Mouse (Mus musculus): ENCODE results near the gene Rem1. TPM values are rescaled to one million over a fixed set of nuclear protein-coding genes. Genes with fewer than 3 reads are reported as not detected.

Rem1 gene
- polyA plus RNA-seq, 1 experiment: 9.8 TPM

DNA sequence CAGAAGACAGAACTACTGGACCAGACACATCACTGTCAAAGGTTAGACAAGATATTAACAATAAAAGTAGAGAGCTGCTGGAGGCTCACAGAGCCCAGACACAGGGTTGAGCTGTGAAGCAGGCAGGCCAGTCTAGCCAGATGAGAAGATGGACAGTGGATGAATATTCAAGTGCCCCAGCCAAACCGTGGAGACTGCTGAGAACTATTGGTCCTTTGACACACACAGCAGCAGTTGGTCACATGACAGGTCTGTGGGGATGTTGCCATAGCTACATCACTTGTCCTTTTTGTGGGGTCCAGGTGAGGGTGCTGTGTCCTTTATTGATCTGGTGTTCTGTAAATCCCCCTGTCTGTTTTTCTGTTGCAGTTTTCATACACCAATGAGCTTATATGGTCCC is 1.5 kb upstream of the Rem1 start:
- no peak for DNase-seq (ENCODE audit: low read depth in 1 of 2, low spot score in 2 of 2)
- TF ChIP-seq CTCF (IDR thresholded peaks at IDR 0.05; ENCODE audit: extremely low read depth, insufficient read depth, insufficient read length, insufficient replicate concordance): no peak
- no peak for TF ChIP-seq POLR2A (IDR thresholded peaks at IDR 0.05; ENCODE audit: low read depth, low read length)
- no peaks in the 10 kb centered on the region; the same call in 1 of the 2 replicates for H3K4me1 ChIP-seq (ENCODE audit: control insufficient read depth, insufficient read depth, insufficient read length)
- no peaks in the 10 kb centered on the region for H3K36me3 ChIP-seq (ENCODE audit: control insufficient read depth, insufficient read depth, low read length)
- H3K27me3 ChIP-seq (ENCODE audit: control insufficient read depth, insufficient read depth, low read length): peaks cover 6% of the 10 kb centered on the region
- 44% methylated on average over 1 of the region's 1 CpGs for WGBS
- no peak overlapping the region for H3K4me3 ChIP-seq (ENCODE audit: extremely low read depth, insufficient read depth, insufficient read length)
- H3K27ac ChIP-seq (ENCODE audit: insufficient read depth, low read length): no peak overlapping the region

DNA sequence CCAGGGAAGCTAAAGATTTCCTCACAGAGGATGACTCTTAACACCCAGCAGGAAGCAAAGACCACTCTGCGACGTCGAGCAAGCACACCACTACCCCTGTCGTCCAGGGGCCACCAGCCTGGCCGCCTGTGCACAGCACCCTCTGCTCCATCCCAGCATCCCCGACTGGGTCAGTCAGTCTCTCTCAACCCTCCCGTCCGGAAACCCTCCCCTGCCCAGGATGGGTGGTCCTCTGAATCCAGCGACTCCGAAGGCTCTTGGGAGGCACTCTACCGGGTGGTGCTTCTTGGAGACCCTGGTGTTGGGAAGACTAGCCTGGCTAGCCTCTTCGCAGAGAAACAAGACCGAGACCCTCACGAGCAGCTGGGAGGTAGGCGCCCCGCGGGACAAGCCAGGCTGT is 1.3 kb downstream of the Rem1 start:
- no peak for DNase-seq (ENCODE audit: low read depth in 1 of 2, low spot score in 2 of 2)
- Histone ChIP-seq H3K4me1 (ENCODE audit: control insufficient read depth, insufficient read depth, insufficient read length) (no peaks in the 10 kb centered on the region), H3K36me3 (ENCODE audit: control insufficient read depth, insufficient read depth, low read length) (no peaks in the 10 kb centered on the region), H3K4me3 (ENCODE audit: extremely low read depth, insufficient read depth, insufficient read length) (peak overlapping the region; percentile 20; the same call in 1 of the 2 replicates), H3K27me3 (ENCODE audit: control insufficient read depth, insufficient read depth, low read length) (peaks cover 6% of the 10 kb centered on the region), H3K27ac (ENCODE audit: insufficient read depth, low read length) (no peak overlapping the region)
- WGBS: 65% methylated on average over 17 of the region's 17 CpGs
- no peak for TF ChIP-seq CTCF (IDR thresholded peaks at IDR 0.05; ENCODE audit: extremely low read depth, insufficient read depth, insufficient read length, insufficient replicate concordance)
- no peak for TF ChIP-seq POLR2A (IDR thresholded peaks at IDR 0.05; ENCODE audit: low read depth, low read length)

- Histone ChIP-seq H3K36me3 (ENCODE audit: control insufficient read depth, insufficient read depth, low read length) (no peaks in the 10 kb centered on the region), H3K4me1 (ENCODE audit: control insufficient read depth, insufficient read depth, insufficient read length) (no peaks in the 10 kb centered on the region), H3K27ac (ENCODE audit: insufficient read depth, low read length) (no peak overlapping the region), H3K4me3 (ENCODE audit: extremely low read depth, insufficient read depth, insufficient read length) (no peak overlapping the region), H3K27me3 (ENCODE audit: control insufficient read depth, insufficient read depth, low read length) (peaks cover 6% of the 10 kb centered on the region)
- TF ChIP-seq POLR2A (IDR thresholded peaks at IDR 0.05; ENCODE audit: low read depth, low read length) (no peak), CTCF (IDR thresholded peaks at IDR 0.05; ENCODE audit: extremely low read depth, insufficient read depth, insufficient read length, insufficient replicate concordance) (no peak)
- WGBS: 53% methylated on average over 3 of the region's 3 CpGs
- no peak for DNase-seq (ENCODE audit: low read depth in 1 of 2, low spot score in 2 of 2)
Measured at GRCm38 (mm10) chr2:152629239-152629638, 2.5 kb downstream of the Rem1 start.

DNA sequence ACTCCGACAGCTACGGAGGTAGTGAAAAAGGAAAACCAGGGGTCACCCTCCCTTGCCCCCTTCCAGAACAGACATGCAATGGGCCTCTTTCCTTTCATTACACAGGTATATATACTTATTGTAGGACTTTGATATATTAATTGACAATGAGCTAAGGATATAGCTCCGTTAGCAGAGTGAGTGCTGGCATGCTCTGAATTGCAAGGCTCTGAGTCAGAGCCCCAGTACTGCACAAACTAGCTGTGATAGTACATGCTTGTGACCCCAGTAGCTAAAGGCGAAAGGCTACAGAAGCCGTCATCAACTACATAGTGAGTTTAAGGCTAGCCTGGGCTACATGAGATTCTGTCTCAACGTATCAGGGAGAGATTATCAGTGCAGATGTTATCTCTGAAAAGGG is 3.2 kb downstream of the Rem1 start:
- TF ChIP-seq CTCF (IDR thresholded peaks at IDR 0.05; ENCODE audit: extremely low read depth, insufficient read depth, insufficient read length, insufficient replicate concordance): no peak
- TF ChIP-seq POLR2A (IDR thresholded peaks at IDR 0.05; ENCODE audit: low read depth, low read length): no peak
- 91% methylated on average over 6 of the region's 6 CpGs for WGBS
- Histone ChIP-seq H3K27ac (ENCODE audit: insufficient read depth, low read length) (no peak overlapping the region), H3K36me3 (ENCODE audit: control insufficient read depth, insufficient read depth, low read length) (no peaks in the 10 kb centered on the region), H3K27me3 (ENCODE audit: control insufficient read depth, insufficient read depth, low read length) (peaks cover 6% of the 10 kb centered on the region), H3K4me1 (ENCODE audit: control insufficient read depth, insufficient read depth, insufficient read length) (no peaks in the 10 kb centered on the region), H3K4me3 (ENCODE audit: extremely low read depth, insufficient read depth, insufficient read length) (no peak overlapping the region)
- no peak for DNase-seq (ENCODE audit: low read depth in 1 of 2, low spot score in 2 of 2)

DNA sequence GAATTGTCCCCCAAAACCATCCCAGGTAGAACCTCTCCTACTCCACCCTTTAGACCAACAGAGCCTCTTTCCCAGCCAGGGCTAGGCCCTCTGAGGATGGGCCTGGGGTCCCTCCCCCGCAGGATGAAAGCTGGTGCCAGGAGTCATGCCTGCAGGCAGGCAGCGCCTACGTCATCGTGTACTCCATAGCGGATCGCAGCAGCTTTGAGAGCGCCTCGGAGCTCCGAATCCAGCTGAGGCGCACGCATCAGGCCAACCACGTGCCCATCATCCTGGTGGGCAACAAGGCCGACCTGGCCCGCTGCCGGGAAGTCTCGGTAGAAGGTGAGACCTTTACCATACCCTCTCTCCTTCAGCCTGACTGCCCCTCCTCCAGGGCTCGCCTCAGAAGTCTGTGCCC is 6.6 kb downstream of the Rem1 start:
- Histone ChIP-seq H3K36me3 (ENCODE audit: control insufficient read depth, insufficient read depth, low read length) (no peaks in the 10 kb centered on the region), H3K27me3 (ENCODE audit: control insufficient read depth, insufficient read depth, low read length) (no peaks in the 10 kb centered on the region), H3K27ac (ENCODE audit: insufficient read depth, low read length) (no peak overlapping the region), H3K4me3 (ENCODE audit: extremely low read depth, insufficient read depth, insufficient read length) (no peak overlapping the region), H3K4me1 (ENCODE audit: control insufficient read depth, insufficient read depth, insufficient read length) (no peaks in the 10 kb centered on the region)
- WGBS: 62% methylated on average over 17 of the region's 17 CpGs
- TF ChIP-seq POLR2A (IDR thresholded peaks at IDR 0.05; ENCODE audit: low read depth, low read length): no peak
- no peak for TF ChIP-seq CTCF (IDR thresholded peaks at IDR 0.05; ENCODE audit: extremely low read depth, insufficient read depth, insufficient read length, insufficient replicate concordance)
- no peak for DNase-seq (ENCODE audit: low read depth in 1 of 2, low spot score in 2 of 2)

DNA sequence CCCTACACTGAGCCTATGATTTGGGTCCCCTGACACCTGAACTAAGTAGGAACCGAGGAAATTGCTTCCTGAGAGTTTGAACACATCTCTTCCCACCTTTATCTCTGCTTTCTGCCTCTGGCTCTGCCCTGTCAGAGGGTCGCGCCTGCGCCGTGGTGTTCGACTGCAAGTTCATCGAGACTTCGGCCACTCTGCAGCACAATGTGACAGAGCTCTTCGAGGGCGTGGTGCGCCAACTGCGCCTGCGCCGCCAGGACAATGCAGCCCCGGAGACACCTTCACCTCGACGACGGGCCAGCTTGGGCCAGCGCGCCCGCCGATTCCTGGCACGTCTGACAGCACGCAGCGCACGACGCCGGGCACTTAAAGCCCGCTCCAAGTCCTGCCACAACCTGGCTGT is 7.6 kb downstream of the Rem1 start:
- H3K4me3 ChIP-seq (ENCODE audit: extremely low read depth, insufficient read depth, insufficient read length): no peak overlapping the region
- no peaks in the 10 kb centered on the region for H3K27me3 ChIP-seq (ENCODE audit: control insufficient read depth, insufficient read depth, low read length)
- H3K4me1 ChIP-seq (ENCODE audit: control insufficient read depth, insufficient read depth, insufficient read length): no peaks in the 10 kb centered on the region
- 90% methylated on average over 29 of the region's 29 CpGs for WGBS
- H3K36me3 ChIP-seq (ENCODE audit: control insufficient read depth, insufficient read depth, low read length): no peaks in the 10 kb centered on the region
- no peak for DNase-seq (ENCODE audit: low read depth in 1 of 2, low spot score in 2 of 2)
- no peak for TF ChIP-seq POLR2A (IDR thresholded peaks at IDR 0.05; ENCODE audit: low read depth, low read length)
- TF ChIP-seq CTCF (IDR thresholded peaks at IDR 0.05; ENCODE audit: extremely low read depth, insufficient read depth, insufficient read length, insufficient replicate concordance): no peak
- no peak overlapping the region for H3K27ac ChIP-seq (ENCODE audit: insufficient read depth, low read length)

DNA sequence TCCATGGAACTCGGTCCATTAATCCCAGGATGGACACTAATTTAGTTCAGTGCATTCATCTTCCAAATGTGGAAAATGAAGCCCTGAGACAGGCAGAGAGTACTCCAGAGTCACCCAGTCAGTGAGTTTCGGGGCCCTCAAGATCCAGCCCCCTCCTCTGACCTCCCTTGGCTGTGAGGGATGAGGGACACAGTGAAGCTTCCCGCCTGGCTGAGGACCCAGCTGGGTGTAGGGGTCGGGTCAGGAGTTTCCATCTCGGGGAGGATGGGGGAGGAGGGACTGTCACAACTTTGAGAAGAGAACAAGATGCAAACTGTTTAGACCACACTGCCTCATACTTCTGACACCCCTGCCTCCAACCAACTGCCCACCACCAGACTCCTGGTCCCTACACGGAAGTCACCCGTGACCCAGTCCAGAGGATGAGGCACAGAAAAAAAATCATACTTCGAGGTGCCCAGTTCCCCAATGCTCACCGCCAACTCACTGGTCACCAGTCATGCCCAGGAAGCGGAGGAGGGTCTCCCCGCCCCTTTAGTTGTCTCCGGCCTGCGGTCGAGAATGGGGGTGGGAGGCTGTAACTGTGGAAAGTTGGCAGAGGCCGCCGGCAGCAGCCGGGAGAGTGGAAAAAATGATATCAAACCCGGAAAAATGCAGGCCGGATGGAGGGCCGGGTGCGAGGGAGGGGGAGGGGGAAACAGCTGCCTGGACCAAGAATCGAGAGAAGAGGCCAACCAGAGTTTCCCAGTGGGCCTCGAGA is 9.7 kb downstream of the Rem1 start:
- no peak for DNase-seq (ENCODE audit: low read depth in 1 of 2, low spot score in 2 of 2)
- Histone ChIP-seq H3K4me1 (ENCODE audit: control insufficient read depth, insufficient read depth, insufficient read length) (no peaks in the 10 kb centered on the region), H3K27me3 (ENCODE audit: control insufficient read depth, insufficient read depth, low read length) (no peaks in the 10 kb centered on the region), H3K4me3 (ENCODE audit: extremely low read depth, insufficient read depth, insufficient read length) (no peak overlapping the region), H3K36me3 (ENCODE audit: control insufficient read depth, insufficient read depth, low read length) (no peaks in the 10 kb centered on the region), H3K27ac (ENCODE audit: insufficient read depth, low read length) (peak overlapping the region; percentile 56)
- WGBS: 70% methylated on average over 23 of the region's 23 CpGs
- no peak for TF ChIP-seq POLR2A (IDR thresholded peaks at IDR 0.05; ENCODE audit: low read depth, low read length)
- TF ChIP-seq CTCF (IDR thresholded peaks at IDR 0.05; ENCODE audit: extremely low read depth, insufficient read depth, insufficient read length, insufficient replicate concordance): no peak
